Mouse (Mus musculus) frontal cortex, adult 2 months (tissue): ENCODE measurements around the gene AI413582. TPM values are rescaled to one million over a fixed set of nuclear protein-coding genes. Genes with fewer than 3 reads are reported as not detected.

Experiments
- DNase-seq, 2 experiments: peaks; one replicate each; pipeline ENCODE4 v3.0.0; 2022; ENCODE audit warnings: low spot score in 1 of 2; ENCODE audit errors: extremely low spot score in 1 of 2
- polyA plus RNA-seq: library from polyadenylated mRNA; depleted of rRNA; stranded (reverse); fragments of >200 nt; gene quantifications from 2 replicates; pipeline ENCODE4 v1.2.3, GENCODE M21; 2012

Gene AI413582
- polyA plus RNA-seq, 1 experiment = 83.9 TPM

GRCm38 (mm10) chr17:27580392-27581068 lies 15.0 kb upstream of the AI413582 start:
- DNase-seq = peak in 1 of 2 experiments; percentile 53

DNA sequence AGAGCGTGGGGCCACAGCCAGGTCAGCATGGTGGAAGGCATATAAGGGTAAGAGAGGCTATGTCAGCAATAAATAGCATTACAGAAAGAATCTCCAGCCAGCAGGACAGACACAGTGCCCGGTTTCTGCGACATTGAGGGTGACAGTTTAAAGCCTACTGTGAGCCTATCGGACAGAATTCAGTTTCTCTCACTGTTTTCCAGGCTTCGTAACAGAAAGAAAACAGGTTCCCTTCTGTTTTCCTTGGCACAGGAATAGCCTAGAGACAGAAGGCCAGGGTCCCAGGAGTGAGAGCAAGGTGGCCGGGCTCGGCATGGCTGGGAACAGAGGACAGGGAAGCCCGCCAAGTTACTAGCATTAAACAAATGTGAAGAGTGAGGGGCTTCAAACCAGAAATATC lies 14.3 kb upstream of the AI413582 start:
- no peak for DNase-seq

DNA sequence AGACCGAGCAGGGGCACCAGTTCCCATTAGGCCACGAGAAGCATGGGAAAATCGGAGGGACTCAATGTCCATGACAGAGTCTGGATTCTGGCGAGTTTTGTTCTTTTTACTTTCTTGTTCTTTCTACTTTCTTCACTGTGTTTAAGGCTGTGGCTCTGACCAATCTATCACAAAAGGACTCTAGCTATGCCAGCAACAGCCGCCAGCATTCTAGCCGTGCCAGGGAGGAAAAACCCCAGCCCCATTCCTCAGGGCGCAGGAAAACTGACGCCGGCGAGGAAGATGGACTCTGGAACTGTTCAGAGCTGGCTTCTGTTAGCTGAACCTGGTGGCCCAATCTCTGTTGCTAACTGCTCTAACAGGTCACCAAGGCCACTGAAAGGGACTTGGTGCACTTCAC lies 12.9 kb upstream of the AI413582 start:
- no peak for DNase-seq

DNA sequence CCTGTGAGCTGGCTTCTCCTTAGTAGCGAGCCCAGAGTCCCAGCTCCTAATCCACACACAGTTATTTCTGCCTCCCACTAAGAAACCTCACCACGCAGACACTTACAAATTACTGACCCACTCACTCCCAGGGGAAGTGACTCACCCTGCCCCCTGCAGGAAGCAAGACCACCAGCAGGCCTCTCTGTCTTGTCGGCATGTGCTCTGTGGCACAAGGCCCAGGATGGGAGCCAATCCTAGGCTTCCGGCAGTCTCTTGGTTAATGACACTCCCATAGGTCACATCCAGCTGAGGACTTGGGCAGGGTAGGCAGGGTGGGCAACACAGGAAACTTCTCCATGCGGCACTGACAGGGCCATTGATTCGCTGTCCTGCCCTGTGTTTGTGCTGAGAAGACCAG lies 11.9 kb upstream of the AI413582 start:
- no peak for DNase-seq

DNA sequence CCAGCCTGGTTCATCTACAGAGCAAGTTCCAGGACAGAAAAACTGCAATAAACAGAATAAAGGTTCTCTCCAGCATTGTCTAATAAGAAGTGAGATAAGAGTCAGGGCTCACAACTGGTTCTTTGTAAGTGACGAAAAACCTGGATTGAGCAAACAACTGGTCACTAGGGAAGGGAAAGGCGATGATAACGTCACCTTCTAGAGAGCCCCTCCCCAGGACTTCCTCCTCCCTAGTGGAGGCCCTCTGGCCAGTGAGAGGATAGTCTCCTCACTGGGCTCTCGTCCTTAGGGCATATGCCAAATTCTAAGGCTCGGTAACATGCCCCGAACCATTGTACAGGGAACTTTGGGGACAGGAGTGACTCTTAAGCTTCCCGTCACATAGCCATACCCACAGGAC lies 10.5 kb upstream of the AI413582 start:
- DNase-seq = no peak

DNA sequence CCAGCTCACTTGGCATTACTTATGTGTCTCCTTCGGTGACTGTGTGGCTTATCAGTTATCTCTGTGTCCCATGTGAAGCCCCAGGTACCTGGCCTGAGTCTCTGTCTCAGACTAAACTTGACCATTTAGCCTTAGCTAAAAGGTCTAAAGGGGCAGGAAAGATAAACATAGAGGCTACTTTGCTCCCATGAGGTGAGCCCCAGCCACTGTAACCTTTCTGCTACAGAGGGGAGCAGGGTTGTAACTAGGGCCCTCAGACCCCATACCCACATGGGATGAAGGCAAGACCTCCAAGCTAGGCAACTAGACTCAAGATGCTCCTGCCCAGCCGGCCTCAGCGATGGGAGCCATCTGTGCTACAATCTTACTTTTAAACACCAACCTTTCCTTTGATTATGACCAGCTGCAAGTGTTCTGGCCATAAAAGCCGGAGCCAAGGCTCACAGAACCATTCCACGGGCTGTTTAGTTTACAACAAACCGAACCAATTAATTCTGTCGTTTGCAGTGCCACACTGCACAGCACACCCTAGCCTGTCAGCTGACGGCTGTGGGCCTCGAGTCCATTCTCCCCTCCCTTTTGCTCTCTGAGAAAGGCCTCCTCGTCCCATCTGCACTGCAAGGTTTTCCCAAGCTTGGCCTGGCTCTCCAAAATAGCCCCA lies 9.7 kb upstream of the AI413582 start:
- no peak for DNase-seq

- DNase-seq = peak in 1 of 2 experiments; percentile 74
Observed at GRCm38 (mm10) chr17:27574470-27575115, 9.0 kb upstream of the AI413582 start.

DNA sequence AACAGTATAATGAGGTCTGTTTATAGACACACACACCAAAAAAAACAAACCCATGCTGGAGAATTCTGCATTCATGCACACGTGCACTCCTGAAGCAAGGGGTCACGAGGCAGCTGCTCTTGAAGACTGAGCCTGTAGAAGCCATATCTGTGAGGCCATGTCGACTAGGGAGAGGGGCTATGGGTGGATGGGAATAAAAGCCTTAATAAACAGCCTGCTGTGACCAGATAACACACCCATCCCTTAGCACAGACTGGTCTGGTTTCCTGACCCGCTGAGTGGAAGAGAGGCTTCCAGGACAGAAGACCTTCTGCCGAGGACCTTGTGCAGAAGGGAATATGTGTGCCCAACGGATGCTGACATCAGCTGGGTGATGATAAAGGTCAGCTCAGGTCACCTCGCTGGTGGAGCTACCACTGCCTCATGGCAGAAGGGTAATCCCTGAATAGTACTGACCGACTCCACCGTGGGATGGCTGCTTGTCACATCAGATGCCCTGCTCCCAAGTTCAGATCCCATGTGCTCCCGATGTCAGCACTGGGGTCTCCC lies 8.3 kb upstream of the AI413582 start:
- DNase-seq = no peak

GRCm38 (mm10) chr17:27571315-27571714 lies 5.8 kb upstream of the AI413582 start:
- no peak for DNase-seq

- DNase-seq = no peak
Observed at GRCm38 (mm10) chr17:27568228-27568627, 2.7 kb upstream of the AI413582 start.

- no peak for DNase-seq
Observed at GRCm38 (mm10) chr17:27565942-27566267, 349 bp upstream of the AI413582 start.

DNA sequence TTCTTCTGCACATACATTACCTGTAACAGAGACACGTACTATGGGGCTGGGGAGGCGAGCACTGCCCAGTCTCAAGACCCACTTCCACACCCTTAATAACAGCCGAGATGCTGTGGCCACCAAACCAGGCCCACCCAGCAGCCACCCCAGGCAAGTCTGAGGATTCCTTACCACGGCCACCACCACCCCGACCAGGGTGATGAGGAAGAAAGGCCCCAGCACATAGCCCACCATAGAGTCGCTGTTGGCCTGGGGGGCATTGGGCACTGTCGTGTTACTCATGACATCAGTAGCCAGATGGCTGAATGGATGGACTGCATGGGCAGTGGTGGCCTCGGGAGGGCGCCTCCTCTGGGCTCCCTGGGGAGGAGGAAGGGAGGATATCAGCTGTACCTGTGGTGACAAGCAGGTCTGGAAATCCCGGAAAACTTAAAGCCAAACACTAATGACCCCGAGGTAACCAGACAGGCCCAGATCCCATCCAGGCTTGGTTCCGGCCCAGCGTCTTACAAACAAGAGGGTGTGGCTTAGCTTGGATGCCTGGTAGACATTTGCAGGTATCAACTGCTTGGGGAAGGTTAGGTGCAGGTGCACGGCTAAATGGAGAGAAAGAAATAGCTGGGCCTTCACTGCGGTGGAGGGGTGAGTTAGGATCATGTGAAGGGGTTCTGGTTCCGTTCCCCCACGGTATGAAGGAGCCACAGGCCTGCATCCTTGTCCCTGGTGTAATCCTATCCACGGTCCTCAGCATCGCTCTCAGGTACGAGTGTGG lies 979 bp downstream of the AI413582 start:
- DNase-seq = no peak

GRCm38 (mm10) chr17:27563771-27564244 lies 1.7 kb downstream of the AI413582 start:
- no peak for DNase-seq

DNA sequence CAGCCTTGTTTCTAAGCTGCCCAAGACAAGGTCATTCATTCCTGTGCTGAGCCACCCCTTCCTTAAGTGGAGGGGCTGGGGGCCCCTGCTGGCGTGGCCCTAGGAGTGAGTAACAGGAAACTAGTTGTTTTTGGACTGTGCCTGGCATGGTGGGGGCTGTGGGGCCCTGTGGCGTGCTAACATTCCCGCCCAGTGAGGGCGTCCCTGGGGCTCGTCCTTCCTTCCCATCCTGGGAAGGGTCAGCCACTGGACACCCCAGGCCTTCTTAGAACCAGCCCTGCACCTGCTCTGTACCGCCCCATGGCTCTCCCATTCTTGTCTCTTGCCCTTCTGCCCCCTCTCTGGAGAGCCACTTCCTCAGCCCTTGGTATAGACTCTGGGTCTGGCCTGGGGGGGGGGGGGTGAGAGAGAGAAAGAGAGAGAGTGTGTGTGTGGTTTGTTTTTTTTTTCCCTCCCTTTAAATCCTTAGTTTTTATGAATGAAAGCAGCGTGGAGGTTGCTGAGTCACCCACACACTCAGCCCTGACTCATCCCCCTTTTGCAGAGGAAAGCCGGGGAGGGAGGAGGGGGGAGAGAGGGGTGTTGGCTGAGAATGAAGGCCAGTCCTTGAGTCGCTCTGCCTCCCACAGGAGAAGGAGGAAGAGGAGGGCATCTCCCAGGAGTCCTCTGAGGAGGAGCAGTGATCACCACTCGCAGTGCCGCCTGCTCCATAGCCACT lies 3.6 kb downstream of the AI413582 start:
- DNase-seq = peak in 1 of 2 experiments; percentile 81

DNA sequence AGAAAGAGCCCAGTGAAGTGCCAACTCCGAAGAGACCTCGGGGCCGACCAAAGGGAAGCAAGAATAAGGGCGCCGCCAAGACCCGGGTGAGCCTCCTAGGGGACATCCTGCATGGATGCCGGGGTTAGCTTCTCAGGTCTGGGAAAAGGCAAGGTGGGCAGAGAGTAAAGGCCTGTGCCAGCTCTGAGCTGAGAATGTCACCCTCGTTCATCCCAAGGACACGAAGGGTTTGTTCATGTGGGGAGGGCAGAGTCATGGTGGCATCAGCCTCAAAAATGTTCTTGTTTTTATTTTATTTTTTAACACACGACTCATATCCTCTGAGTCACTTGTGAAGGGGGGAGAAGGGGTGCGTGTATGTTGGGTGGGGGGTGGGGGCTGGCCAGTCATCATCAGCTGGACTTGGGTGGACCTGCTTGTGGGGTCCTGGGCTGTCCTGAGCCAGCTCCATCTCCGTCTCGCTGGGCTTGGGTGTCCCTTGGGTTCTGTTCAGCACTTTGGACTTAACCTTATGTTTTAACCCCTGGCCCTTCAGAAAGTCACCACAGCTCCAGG lies 4.6 kb downstream of the AI413582 start:
- DNase-seq = no peak

DNA sequence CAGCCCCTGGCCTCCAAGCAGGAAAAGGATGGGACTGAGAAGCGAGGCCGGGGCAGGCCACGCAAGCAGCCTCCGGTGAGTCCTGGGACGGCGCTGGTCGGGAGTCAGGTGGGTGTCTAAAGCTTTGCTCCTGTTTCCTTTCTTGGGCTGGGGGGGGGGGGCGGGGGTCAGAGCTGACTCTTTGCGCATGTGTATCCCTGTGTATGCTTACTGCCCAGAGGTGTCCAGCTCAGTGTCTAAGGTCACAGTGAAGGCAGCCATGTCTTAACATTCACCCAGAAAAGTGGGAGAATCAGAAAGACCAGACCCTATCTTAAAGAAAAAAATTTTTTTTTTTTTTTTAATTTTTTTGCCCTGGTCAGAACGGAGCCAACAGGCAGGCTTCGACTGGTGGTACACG lies 6.0 kb downstream of the AI413582 start:
- DNase-seq = no peak

DNA sequence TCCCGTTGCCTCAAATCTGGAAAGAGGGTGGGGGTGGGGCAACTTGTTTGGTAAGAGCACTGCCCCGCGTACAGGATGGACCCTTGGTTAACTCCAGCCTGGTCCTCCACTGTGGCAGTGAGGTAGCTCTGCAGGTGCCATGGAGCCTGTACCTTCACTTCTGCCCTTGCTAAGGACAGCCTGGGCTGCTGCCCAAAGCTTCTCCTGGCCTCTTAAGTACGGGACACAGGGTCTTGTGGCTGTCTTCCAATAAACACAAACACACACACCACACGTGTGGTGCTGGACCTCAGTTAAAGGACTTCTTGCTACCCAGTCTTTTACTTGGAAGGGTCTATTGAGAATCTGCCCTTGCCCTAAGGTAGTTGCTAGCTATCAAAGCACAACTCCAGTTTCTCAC lies 6.7 kb downstream of the AI413582 start:
- no peak for DNase-seq

GRCm38 (mm10) chr17:27557927-27558661 lies 7.5 kb downstream of the AI413582 start:
- no peak for DNase-seq
